Mouse (Mus musculus) cerebellum, adult 9-11 months (tissue): ENCODE measurements around the gene Arhgef1.
"Not testable (repeated sequence)": the region's sequence is repeated elsewhere in the genome, so short reads cannot be mapped to it uniquely, and the experiment has no call there.

Source experiments
- DNase-seq: peaks from one replicate; pipeline ENCODE4 v3.0.0; 2022

The Arhgef1 gene

GRCm38 (mm10) chr7:24890281-24891216, 12.2 kb upstream of the Arhgef1 start:
- peak; percentile 71 for DNase-seq

GRCm38 (mm10) chr7:24891241-24892124, 11.2 kb upstream of the Arhgef1 start:
- no peak for DNase-seq

GRCm38 (mm10) chr7:24892125-24892583, 10.6 kb upstream of the Arhgef1 start:
- peak; percentile 2 for DNase-seq

- DNase-seq, result not testable (repeated sequence)
Observed at GRCm38 (mm10) chr7:24895749-24896148, 7.0 kb upstream of the Arhgef1 start.

- DNase-seq, result no peak
Observed at GRCm38 (mm10) chr7:24896269-24896668, 6.4 kb upstream of the Arhgef1 start.

- DNase-seq, result no peak
Observed at GRCm38 (mm10) chr7:24897224-24897623, 5.5 kb upstream of the Arhgef1 start, which contains the start of gene Cd79a. TSS of gene Cd79a (plus strand) at chr7:24897381.

GRCm38 (mm10) chr7:24897959-24898358, 4.8 kb upstream of the Arhgef1 start:
- DNase-seq, result no peak

- no peak for DNase-seq
Observed at GRCm38 (mm10) chr7:24901114-24901513, 1.6 kb upstream of the Arhgef1 start.

- no peak for DNase-seq
Observed at GRCm38 (mm10) chr7:24901842-24902241, 870 bp upstream of the Arhgef1 start.

GRCm38 (mm10) chr7:24902264-24902629, 465 bp upstream of the Arhgef1 start:
- DNase-seq, result no peak

- DNase-seq, result no peak
Observed at GRCm38 (mm10) chr7:24903444-24903825, 723 bp downstream of the Arhgef1 start.

- DNase-seq, result peak; percentile 98
Observed at GRCm38 (mm10) chr7:24904070-24904483, 1.4 kb downstream of the Arhgef1 start.

- DNase-seq, result peak; percentile 76
Observed at GRCm38 (mm10) chr7:24904936-24905335, 2.2 kb downstream of the Arhgef1 start.

- DNase-seq, result no peak
Observed at GRCm38 (mm10) chr7:24906551-24906950, 3.8 kb downstream of the Arhgef1 start.

- no peak for DNase-seq
Observed at GRCm38 (mm10) chr7:24907211-24907748, 4.6 kb downstream of the Arhgef1 start.

- no peak for DNase-seq
Observed at GRCm38 (mm10) chr7:24912480-24912879, 9.8 kb downstream of the Arhgef1 start.

- DNase-seq, result no peak
Observed at GRCm38 (mm10) chr7:24918763-24919323, 16.1 kb downstream of the Arhgef1 start.

GRCm38 (mm10) chr7:24919728-24920127, 17.0 kb downstream of the Arhgef1 start:
- no peak for DNase-seq

GRCm38 (mm10) chr7:24930475-24930874, 27.8 kb downstream of the Arhgef1 start:
- DNase-seq, result no peak

GRCm38 (mm10) chr7:24931651-24932050, 28.9 kb downstream of the Arhgef1 start:
- DNase-seq, result no peak

- DNase-seq, result no peak
Observed at GRCm38 (mm10) chr7:24943641-24944040, 40.9 kb downstream of the Arhgef1 start.

GRCm38 (mm10) chr7:24944257-24944950, 41.7 kb downstream of the Arhgef1 start, which contains the start of gene Gm4881:
TSS of gene Gm4881 (minus strand) at chr7:24944494.
- no peak for DNase-seq
